Mouse (Mus musculus) liver, adult 2 months (tissue): Measurements from ENCODE around the gene Cacna2d1. TPM values are rescaled to one million over a fixed set of nuclear protein-coding genes. Genes with fewer than 3 reads are reported as not detected.

Source experiments
- DNase-seq: peaks from one replicate; pipeline ENCODE4 v3.0.0-alpha.2; 2011; ENCODE audit warnings: low read depth, low spot score; ENCODE audit errors: extremely low read depth
- H3K27ac ChIP-seq: fragments of 200-500 bp; replicated peaks from 2 replicates; pipeline ENCODE4 v1.5.1; 2012; ENCODE audit warnings: low read depth, mild to moderate bottlenecking, control low read depth, inconsistent platforms, low read length; ENCODE audit not compliant: insufficient read depth
- H3K27me3 ChIP-seq: fragments of 200-500 bp; 2 replicates; pipeline ENCODE4 v1.6.1; 2012; ENCODE audit warnings: mild to moderate bottlenecking, moderate library complexity, low read length, inconsistent platforms; ENCODE audit not compliant: control insufficient read depth, insufficient read depth
- H3K36me3 ChIP-seq: fragments of 200-500 bp; 2 replicates; pipeline ENCODE4 v1.6.1; 2012; ENCODE audit warnings: low read length, inconsistent platforms; ENCODE audit not compliant: control insufficient read depth, insufficient read depth
- H3K4me1 ChIP-seq: fragments of 200-500 bp; 2 replicates; pipeline ENCODE4 v1.6.1; 2011; ENCODE audit warnings: low read length; ENCODE audit not compliant: control insufficient read depth, insufficient read depth
- H3K4me3 ChIP-seq: fragments of 200-500 bp; 2 replicates; pipeline ENCODE4 v1.5.1; 2011; ENCODE audit warnings: low read depth, mild to moderate bottlenecking, control low read depth, low read length, moderate library complexity; ENCODE audit not compliant: insufficient read depth
- H3K79me2 ChIP-seq: fragments of 200-500 bp; 2 replicates; pipeline ENCODE4 v1.6.1; 2012; ENCODE audit warnings: inconsistent platforms, mild to moderate bottlenecking, low read length, moderate library complexity; ENCODE audit not compliant: control insufficient read depth, insufficient read depth
- H3K9ac ChIP-seq: fragments of 200-500 bp; 2 replicates; pipeline ENCODE4 v1.6.1; 2012; ENCODE audit warnings: low read depth, mild to moderate bottlenecking, control low read depth, inconsistent platforms, low read length
- CTCF ChIP-seq: fragments of 200-500 bp; IDR thresholded peaks from 2 replicates; pipeline ENCODE4 v1.5.1; 2011; ENCODE audit warnings: low read depth, low read length, control low read depth
- POLR2A ChIP-seq: fragments of 200-500 bp; IDR thresholded peaks from 2 replicates; pipeline ENCODE4 v1.6.1; 2011; ENCODE audit warnings: low read length, control low read depth; ENCODE audit not compliant: insufficient read depth; ENCODE audit errors: extremely low read depth
- WGBS: fragments of 180-500 bp; shearing (Covaris S2); methylation state at CpG from one replicate; pipeline ENCODE4 v1.1.7; 2018; 5-methylcytosine and 5-hydroxymethylcytosine counted together
- polyA plus RNA-seq: library from polyadenylated mRNA; depleted of rRNA; stranded (reverse); fragments of >200 nt; gene quantifications from 2 replicates; pipeline ENCODE4 v1.2.3, GENCODE M21; 2012
- total RNA-seq: library from RNA; depleted of rRNA; stranded (reverse); fragments of >200 nt; gene quantifications from 2 replicates; pipeline ENCODE4 v1.2.3, GENCODE M21; 2014

The Cacna2d1 gene
- total and polyA plus RNA-seq, 2 experiments, result 0.10 to 1.1 TPM

DNA sequence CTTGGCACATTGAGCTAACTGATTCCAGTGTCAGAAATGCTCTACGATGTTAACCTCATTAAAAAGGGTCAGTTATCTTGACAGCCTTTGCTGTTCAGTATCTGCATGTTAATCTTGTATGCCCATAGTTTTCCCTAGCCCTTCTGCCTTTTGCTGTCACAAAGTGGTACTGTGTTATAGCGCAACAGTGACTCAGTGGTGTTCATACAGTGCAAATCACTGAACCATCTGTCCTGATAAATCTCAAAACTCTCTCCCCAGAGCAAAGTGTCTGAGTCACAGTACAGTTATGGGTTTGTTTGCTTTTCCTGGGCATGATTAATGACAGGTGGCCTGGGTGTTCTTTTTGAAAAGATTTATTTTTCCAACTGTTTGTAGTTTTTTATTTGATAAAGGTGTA is 122.3 kb downstream of the Cacna2d1 start:
- Histone ChIP-seq H3K27ac (no peak overlapping the region), H3K36me3 (no peaks in the 10 kb centered on the region), H3K79me2 (no peaks in the 10 kb centered on the region), H3K4me3 (no peak overlapping the region), H3K27me3 (0 out of 2 replicates have a peak, but pooled peaks cover 2% of the 10 kb centered on the region), H3K4me1 (no peaks in the 10 kb centered on the region), H3K9ac (no peak overlapping the region)
- WGBS, result 85% methylated on average over 2 of the region's 2 CpGs
- no peak for TF ChIP-seq POLR2A
- no peak for TF ChIP-seq CTCF
- DNase-seq, result no peak

GRCm38 (mm10) chr5:16062773-16063172 is 128.3 kb downstream of the Cacna2d1 start:
- WGBS, result 65% methylated on average over 5 of the region's 5 CpGs
- Histone ChIP-seq H3K4me1 (no peaks in the 10 kb centered on the region), H3K36me3 (no peaks in the 10 kb centered on the region), H3K27ac (no peak overlapping the region), H3K4me3 (no peak overlapping the region), H3K9ac (no peak overlapping the region), H3K27me3 (no peaks in the 10 kb centered on the region), H3K79me2 (no peaks in the 10 kb centered on the region)
- DNase-seq, result no peak
- TF ChIP-seq POLR2A (no peak), CTCF (no peak)

DNA sequence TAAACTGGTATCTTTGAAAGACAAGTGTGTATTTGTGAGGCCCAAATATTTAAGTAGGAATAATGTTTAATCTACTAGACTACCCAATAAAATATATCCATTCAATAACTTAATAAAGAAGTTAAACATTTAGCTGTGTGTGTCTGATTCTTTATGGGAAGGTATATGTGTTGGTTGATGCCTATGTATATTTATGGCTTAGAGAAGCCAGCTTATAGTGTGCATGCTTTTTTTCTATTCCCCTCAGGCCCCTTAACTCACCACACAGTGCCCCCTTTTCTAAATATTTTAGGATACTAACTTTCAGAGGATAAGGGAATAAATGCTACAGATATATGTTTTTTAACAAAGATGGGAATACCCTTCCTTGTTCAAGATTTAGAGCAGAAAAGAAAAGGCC is 128.8 kb downstream of the Cacna2d1 start:
- H3K4me3 ChIP-seq, result no peak overlapping the region
- no peaks in the 10 kb centered on the region for H3K27me3 ChIP-seq
- no peaks in the 10 kb centered on the region for H3K4me1 ChIP-seq
- TF ChIP-seq CTCF, result no peak
- TF ChIP-seq POLR2A, result no peak
- no peak for DNase-seq
- H3K36me3 ChIP-seq, result no peaks in the 10 kb centered on the region
- H3K27ac ChIP-seq, result no peak overlapping the region
- no peak overlapping the region for H3K9ac ChIP-seq
- no peaks in the 10 kb centered on the region for H3K79me2 ChIP-seq

- no peak for DNase-seq
- WGBS, result 77% methylated on average over 3 of the region's 3 CpGs
- H3K4me3 ChIP-seq, result no peak overlapping the region
- no peaks in the 10 kb centered on the region for H3K27me3 ChIP-seq
- H3K27ac ChIP-seq, result no peak overlapping the region
- no peaks in the 10 kb centered on the region for H3K36me3 ChIP-seq
- H3K4me1 ChIP-seq, result no peaks in the 10 kb centered on the region
- H3K79me2 ChIP-seq, result no peaks in the 10 kb centered on the region
- no peak overlapping the region for H3K9ac ChIP-seq
- TF ChIP-seq POLR2A, result no peak
- no peak for TF ChIP-seq CTCF
Observed at GRCm38 (mm10) chr5:16063949-16064348, 129.5 kb downstream of the Cacna2d1 start.

DNA sequence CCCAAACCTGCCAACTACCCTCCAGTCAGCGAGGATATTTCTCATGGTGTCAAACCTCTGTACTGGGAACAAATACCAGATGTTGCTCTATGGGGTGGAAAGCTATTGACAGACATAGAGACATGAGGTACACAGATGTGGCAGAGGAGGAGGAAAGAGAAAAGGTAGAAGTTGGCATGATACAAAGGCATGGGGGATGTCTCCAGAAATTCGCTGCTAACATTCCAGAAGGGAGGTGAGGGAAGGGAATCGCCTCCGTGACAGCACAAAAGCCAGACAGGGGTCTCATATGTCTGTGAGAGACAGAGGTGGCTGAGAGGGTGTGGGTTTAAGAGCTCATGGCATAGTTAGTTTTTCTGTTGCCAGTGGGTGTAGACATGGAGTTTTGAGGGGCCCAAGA is 131.3 kb downstream of the Cacna2d1 start:
- no peak overlapping the region for H3K27ac ChIP-seq
- TF ChIP-seq POLR2A, result no peak
- TF ChIP-seq CTCF, result no peak
- no peak overlapping the region for H3K4me3 ChIP-seq
- H3K79me2 ChIP-seq, result no peaks in the 10 kb centered on the region
- H3K9ac ChIP-seq, result no peak overlapping the region
- H3K36me3 ChIP-seq, result no peaks in the 10 kb centered on the region
- H3K4me1 ChIP-seq, result no peaks in the 10 kb centered on the region
- H3K27me3 ChIP-seq, result no peaks in the 10 kb centered on the region
- DNase-seq, result no peak
- 80% methylated on average over 4 of the region's 4 CpGs for WGBS

DNA sequence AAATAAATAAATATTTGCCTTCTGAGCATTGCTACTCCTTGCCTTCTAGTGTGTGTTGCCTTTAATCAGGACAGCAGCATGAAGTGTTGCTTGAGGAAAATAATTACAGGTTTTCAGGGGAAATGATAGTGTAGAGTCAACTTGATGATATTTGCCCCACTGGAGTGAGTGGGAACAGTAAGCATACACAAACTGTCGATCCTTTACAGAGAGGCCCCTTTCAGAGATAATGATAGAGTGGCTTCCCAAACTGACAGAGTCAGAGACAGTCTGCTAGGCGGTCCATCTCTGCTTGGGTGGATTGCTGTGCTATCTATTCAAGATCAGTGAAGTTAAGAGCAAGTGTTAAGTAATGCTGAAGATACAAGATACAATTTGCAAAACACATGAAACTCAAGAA is 147.8 kb downstream of the Cacna2d1 start:
- Histone ChIP-seq H3K79me2 (no peaks in the 10 kb centered on the region), H3K27me3 (no peaks in the 10 kb centered on the region), H3K9ac (no peak overlapping the region), H3K36me3 (no peaks in the 10 kb centered on the region), H3K27ac (no peak overlapping the region), H3K4me1 (no peaks in the 10 kb centered on the region), H3K4me3 (no peak overlapping the region)
- DNase-seq, result no peak
- 85% methylated on average over 2 of the region's 2 CpGs for WGBS
- TF ChIP-seq POLR2A, result no peak
- no peak for TF ChIP-seq CTCF
